1 mouse cellular context compared by ENCODE assay signal in genomic region chr11:101354438-101355010, GRCm38 (mm10).
A peak's percentile ranks its signal among the peaks of the same experiment; 100 is the strongest.
TF ChIP-seq lines count a peak whose summit lies in the region.

No protein-coding gene starts in this region.

TF ChIP-seq in MEL, 35 proteins besides CTCF, POLR2A, EP300 and RAD21:
- TF ChIP-seq SMC3 (IDR thresholded peaks at IDR 0.05; ENCODE audit: low read depth, low read length) = peak; percentile 30; the same call in 1 of the 2 replicates
- TF ChIP-seq MAFK (IDR thresholded peaks at IDR 0.05; ENCODE audit: borderline replicate concordance, low read depth, low read length) = no peak
